Mouse (Mus musculus): ENCODE measurements at regions not wholly inside any gene's neighbourhood (a gene's known extent, or its start where the extent isn't known, plus 50 kb on each side); places are given as distances from the start of the nearest gene placed in this dataset.

- H3K27ac ChIP-seq (replicated peaks; ENCODE audit: low read depth, low read length): no peak overlapping the region
- ATAC-seq (ENCODE audit: low read depth): no peak
- no peak overlapping the region for H3K4me3 ChIP-seq (ENCODE audit: low read depth, low read length)
- no peaks in the 10 kb centered on the region for H3K9me3 ChIP-seq (ENCODE audit: control insufficient read depth, low read length)
- no peak overlapping the region for H3K9ac ChIP-seq (ENCODE audit: low read depth, low read length)
- DNase-seq (ENCODE audit: low spot score): no peak
- no peaks in the 10 kb centered on the region for H3K27me3 ChIP-seq (replicated peaks; ENCODE audit: control insufficient read depth, insufficient read depth, low read length)
- no peaks in the 10 kb centered on the region for H3K36me3 ChIP-seq (ENCODE audit: control insufficient read depth, insufficient read depth, low read length)
- 56% methylated on average over 2 of the region's 2 CpGs for WGBS
- no peak overlapping the region for H3K4me2 ChIP-seq (ENCODE audit: low read depth, low read length)
- no peaks in the 10 kb centered on the region for H3K4me1 ChIP-seq (ENCODE audit: control insufficient read depth, insufficient read depth, low read length)
Observed at GRCm38 (mm10) chr12:59834809-59835208, 615.3 kb upstream of the Fbxo33 start.

- peak; percentile 51 for DNase-seq (ENCODE audit: low spot score)
- no peaks in the 10 kb centered on the region for H3K4me1 ChIP-seq (ENCODE audit: control insufficient read depth, insufficient read depth, low read length)
- no peaks in the 10 kb centered on the region for H3K36me3 ChIP-seq (ENCODE audit: control insufficient read depth, insufficient read depth, low read length)
- H3K9ac ChIP-seq (ENCODE audit: low read depth, low read length): no peak overlapping the region
- H3K27ac ChIP-seq (replicated peaks; ENCODE audit: low read depth, low read length): no peak overlapping the region
- no peak overlapping the region for H3K4me2 ChIP-seq (ENCODE audit: low read depth, low read length)
- WGBS: 63% methylated on average over 3 of the region's 3 CpGs
- no peak overlapping the region for H3K4me3 ChIP-seq (ENCODE audit: low read depth, low read length)
- H3K9me3 ChIP-seq (ENCODE audit: control insufficient read depth, low read length): no peaks in the 10 kb centered on the region
- no peaks in the 10 kb centered on the region for H3K27me3 ChIP-seq (replicated peaks; ENCODE audit: control insufficient read depth, insufficient read depth, low read length)
- ATAC-seq (ENCODE audit: low read depth): no peak
Observed at GRCm38 (mm10) chr12:59822918-59823317, 603.4 kb upstream of the Fbxo33 start.

DNA sequence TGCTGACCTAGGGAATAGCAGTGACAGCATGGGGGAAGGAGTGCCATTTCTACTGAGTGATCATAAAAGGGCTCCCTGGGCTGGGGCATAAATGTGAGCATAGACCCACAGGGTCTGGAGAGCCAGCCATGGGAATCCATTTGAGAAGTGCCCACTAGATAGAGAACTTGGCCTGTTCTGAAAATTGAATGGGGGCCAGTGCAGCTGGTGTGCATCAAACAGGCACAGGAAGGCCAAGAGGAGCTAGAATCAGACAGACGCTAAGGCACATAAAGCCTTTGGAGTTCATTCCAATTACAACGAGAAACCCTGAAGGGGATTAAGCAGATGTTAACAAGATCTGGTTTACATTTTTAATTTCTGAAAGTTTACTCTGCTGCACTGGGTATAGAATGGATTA lies 602.9 kb upstream of the Fbxo33 start:
- WGBS: 33% methylated on average over 2 of the region's 2 CpGs
- ATAC-seq (ENCODE audit: low read depth): peak; percentile 53; the same call in 1 of the 2 replicates

GRCm38 (mm10) chr12:59821698-59822097 lies 602.2 kb upstream of the Fbxo33 start:
- H3K4me3 ChIP-seq (ENCODE audit: low read depth, low read length): no peak overlapping the region
- ATAC-seq (ENCODE audit: low read depth): no peak
- H3K4me2 ChIP-seq (ENCODE audit: low read depth, low read length): no peak overlapping the region
- no peaks in the 10 kb centered on the region for H3K27me3 ChIP-seq (replicated peaks; ENCODE audit: control insufficient read depth, insufficient read depth, low read length)
- H3K9me3 ChIP-seq (ENCODE audit: control insufficient read depth, low read length): no peaks in the 10 kb centered on the region
- H3K27ac ChIP-seq (replicated peaks; ENCODE audit: low read depth, low read length): no peak overlapping the region
- DNase-seq (ENCODE audit: low spot score): no peak
- no peaks in the 10 kb centered on the region for H3K36me3 ChIP-seq (ENCODE audit: control insufficient read depth, insufficient read depth, low read length)
- H3K4me1 ChIP-seq (ENCODE audit: control insufficient read depth, insufficient read depth, low read length): no peaks in the 10 kb centered on the region
- WGBS: 77% methylated on average over 2 of the region's 2 CpGs
- no peak overlapping the region for H3K9ac ChIP-seq (ENCODE audit: low read depth, low read length)

More for the DNA sequence above, 602.9 kb upstream of the Fbxo33 start:
- H3K4me3 ChIP-seq (ENCODE audit: low read depth, low read length): no peak overlapping the region
- no peaks in the 10 kb centered on the region for H3K4me1 ChIP-seq (ENCODE audit: control insufficient read depth, insufficient read depth, low read length)
- H3K36me3 ChIP-seq (ENCODE audit: control insufficient read depth, insufficient read depth, low read length): no peaks in the 10 kb centered on the region
- no peak overlapping the region for H3K27ac ChIP-seq (replicated peaks; ENCODE audit: low read depth, low read length)
- no peaks in the 10 kb centered on the region for H3K27me3 ChIP-seq (replicated peaks; ENCODE audit: control insufficient read depth, insufficient read depth, low read length)
- peak; percentile 30 for DNase-seq (ENCODE audit: low spot score)
- no peak overlapping the region for H3K4me2 ChIP-seq (ENCODE audit: low read depth, low read length)
- H3K9ac ChIP-seq (ENCODE audit: low read depth, low read length): no peak overlapping the region
- H3K9me3 ChIP-seq (ENCODE audit: control insufficient read depth, low read length): no peaks in the 10 kb centered on the region

GRCm38 (mm10) chr12:59815965-59816364 lies 596.4 kb upstream of the Fbxo33 start:
- Histone ChIP-seq H3K9me3 (ENCODE audit: control insufficient read depth, low read length) (no peaks in the 10 kb centered on the region), H3K4me2 (ENCODE audit: low read depth, low read length) (no peak overlapping the region), H3K27me3 (replicated peaks; ENCODE audit: control insufficient read depth, insufficient read depth, low read length) (no peaks in the 10 kb centered on the region), H3K36me3 (ENCODE audit: control insufficient read depth, insufficient read depth, low read length) (no peaks in the 10 kb centered on the region), H3K27ac (replicated peaks; ENCODE audit: low read depth, low read length) (no peak overlapping the region), H3K9ac (ENCODE audit: low read depth, low read length) (no peak overlapping the region), H3K4me1 (ENCODE audit: control insufficient read depth, insufficient read depth, low read length) (no peaks in the 10 kb centered on the region), H3K4me3 (ENCODE audit: low read depth, low read length) (no peak overlapping the region)
- WGBS: 39% methylated on average over 4 of the region's 4 CpGs
- DNase-seq (ENCODE audit: low spot score) (no peak), ATAC-seq (ENCODE audit: low read depth) (no peak)

DNA sequence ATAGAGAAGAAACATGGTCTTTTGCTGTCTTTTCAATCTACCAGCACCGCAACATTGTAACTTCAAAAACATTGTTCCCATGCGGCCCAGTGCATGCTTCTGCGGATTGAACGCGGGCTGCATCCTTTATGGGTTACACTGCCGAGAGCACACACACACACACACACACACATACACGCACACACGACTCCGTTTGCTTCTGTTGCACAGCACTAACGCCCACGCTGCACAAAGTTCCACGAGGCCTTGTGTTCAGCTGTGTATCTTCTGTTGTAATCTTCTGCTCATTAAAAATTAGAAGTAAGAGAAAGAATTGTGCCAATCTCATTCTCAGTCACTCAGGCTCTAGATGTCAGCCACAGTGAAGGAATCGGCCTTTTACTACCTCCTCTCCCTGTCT lies 594.8 kb upstream of the Fbxo33 start:
- Histone ChIP-seq H3K36me3 (ENCODE audit: control insufficient read depth, insufficient read depth, low read length) (no peaks in the 10 kb centered on the region), H3K4me1 (ENCODE audit: control insufficient read depth, insufficient read depth, low read length) (no peaks in the 10 kb centered on the region), H3K27ac (replicated peaks; ENCODE audit: low read depth, low read length) (no peak overlapping the region), H3K9me3 (ENCODE audit: control insufficient read depth, low read length) (no peaks in the 10 kb centered on the region), H3K4me3 (ENCODE audit: low read depth, low read length) (no peak overlapping the region), H3K9ac (ENCODE audit: low read depth, low read length) (no peak overlapping the region), H3K4me2 (ENCODE audit: low read depth, low read length) (no peak overlapping the region), H3K27me3 (replicated peaks; ENCODE audit: control insufficient read depth, insufficient read depth, low read length) (no peaks in the 10 kb centered on the region)
- WGBS: 87% methylated on average over 13 of the region's 13 CpGs
- no peak for ATAC-seq (ENCODE audit: low read depth)
- DNase-seq (ENCODE audit: low spot score): no peak

DNA sequence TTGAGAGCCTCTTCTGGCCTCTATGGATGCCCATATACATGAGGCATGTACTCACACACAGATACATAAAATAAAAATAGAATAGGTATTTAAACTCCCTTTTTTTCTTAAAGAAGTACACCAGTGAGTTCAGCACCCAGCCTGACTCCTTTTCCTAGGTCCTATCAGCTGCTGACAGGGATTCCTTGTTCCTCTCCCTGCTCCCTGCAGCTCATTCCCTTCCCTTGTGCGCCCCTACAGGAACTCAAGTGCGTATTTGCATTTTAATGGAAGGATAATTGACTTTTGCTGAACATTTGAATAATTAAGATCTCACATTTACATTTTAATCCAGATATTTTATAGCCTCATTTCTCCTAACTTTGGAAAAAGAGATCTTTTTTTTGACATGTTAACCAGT lies 589.7 kb upstream of the Fbxo33 start:
- no peaks in the 10 kb centered on the region for H3K36me3 ChIP-seq (ENCODE audit: control insufficient read depth, insufficient read depth, low read length)
- DNase-seq (ENCODE audit: low spot score) (no peak), ATAC-seq (ENCODE audit: low read depth) (no peak)
- no peak overlapping the region for H3K4me3 ChIP-seq (ENCODE audit: low read depth, low read length)
- no peaks in the 10 kb centered on the region for H3K9me3 ChIP-seq (ENCODE audit: control insufficient read depth, low read length)
- whole genome bisulfite sequencing: 33% methylated on average over 2 of the region's 2 CpGs
- no peak overlapping the region for H3K27ac ChIP-seq (replicated peaks; ENCODE audit: low read depth, low read length)
- H3K27me3 ChIP-seq (replicated peaks; ENCODE audit: control insufficient read depth, insufficient read depth, low read length): no peaks in the 10 kb centered on the region
- no peak overlapping the region for H3K4me2 ChIP-seq (ENCODE audit: low read depth, low read length)
- H3K9ac ChIP-seq (ENCODE audit: low read depth, low read length): no peak overlapping the region
- H3K4me1 ChIP-seq (ENCODE audit: control insufficient read depth, insufficient read depth, low read length): no peaks in the 10 kb centered on the region

DNA sequence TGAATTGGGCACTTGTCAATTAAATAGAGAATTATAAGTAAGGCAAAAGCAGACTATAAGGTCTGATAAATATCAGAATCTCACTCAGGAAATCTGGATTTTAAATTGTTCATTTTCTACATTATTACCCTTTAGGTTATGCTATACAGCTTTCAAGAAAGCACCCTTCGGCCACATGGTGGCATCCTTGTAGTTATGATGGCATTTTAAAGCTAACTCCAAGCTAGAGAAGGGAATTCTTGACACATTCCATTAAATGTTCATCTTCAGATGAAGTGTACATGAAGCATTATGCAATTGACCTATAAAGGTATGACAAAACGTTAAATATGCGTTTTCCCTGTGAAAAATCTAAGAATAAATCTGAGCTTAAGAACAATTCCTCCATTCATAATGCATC lies 578.5 kb upstream of the Fbxo33 start:
- Histone ChIP-seq H3K9ac (ENCODE audit: low read depth, low read length) (no peak overlapping the region), H3K27me3 (replicated peaks; ENCODE audit: control insufficient read depth, insufficient read depth, low read length) (no peaks in the 10 kb centered on the region), H3K27ac (replicated peaks; ENCODE audit: low read depth, low read length) (no peak overlapping the region), H3K4me2 (ENCODE audit: low read depth, low read length) (no peak overlapping the region), H3K4me1 (ENCODE audit: control insufficient read depth, insufficient read depth, low read length) (no peaks in the 10 kb centered on the region), H3K9me3 (ENCODE audit: control insufficient read depth, low read length) (no peaks in the 10 kb centered on the region), H3K4me3 (ENCODE audit: low read depth, low read length) (no peak overlapping the region), H3K36me3 (ENCODE audit: control insufficient read depth, insufficient read depth, low read length) (no peaks in the 10 kb centered on the region)
- 46% methylated on average over 3 of the region's 3 CpGs for WGBS
- ATAC-seq (ENCODE audit: low read depth): no peak
- peak; percentile 68 for DNase-seq (ENCODE audit: low spot score)

GRCm38 (mm10) chr12:59791473-59791872 lies 571.9 kb upstream of the Fbxo33 start:
- ATAC-seq (ENCODE audit: low read depth) (no peak), DNase-seq (ENCODE audit: low spot score) (no peak)
- no peak overlapping the region for H3K27ac ChIP-seq (replicated peaks; ENCODE audit: low read depth, low read length)
- H3K9me3 ChIP-seq (ENCODE audit: control insufficient read depth, low read length): no peaks in the 10 kb centered on the region
- no peaks in the 10 kb centered on the region for H3K36me3 ChIP-seq (ENCODE audit: control insufficient read depth, insufficient read depth, low read length)
- H3K4me1 ChIP-seq (ENCODE audit: control insufficient read depth, insufficient read depth, low read length): no peaks in the 10 kb centered on the region
- no peak overlapping the region for H3K4me3 ChIP-seq (ENCODE audit: low read depth, low read length)
- H3K27me3 ChIP-seq (replicated peaks; ENCODE audit: control insufficient read depth, insufficient read depth, low read length): no peaks in the 10 kb centered on the region
- 49% methylated on average over 4 of the region's 4 CpGs for whole genome bisulfite sequencing
- H3K9ac ChIP-seq (ENCODE audit: low read depth, low read length): no peak overlapping the region
- no peak overlapping the region for H3K4me2 ChIP-seq (ENCODE audit: low read depth, low read length)

All from embryonic facial prominence, embryonic 14.5 days (tissue).